Mouse (Mus musculus) 3134 (cell line): Measurements from ENCODE around the gene Zfp202.

Source experiments
- DNase-seq: peaks from one replicate; pipeline ENCODE4 v3.0.0-alpha.2; 2011; ENCODE audit warnings: low spot score; ENCODE audit not compliant: insufficient read length; ENCODE audit errors: extremely low read depth

Gene Zfp202

DNA sequence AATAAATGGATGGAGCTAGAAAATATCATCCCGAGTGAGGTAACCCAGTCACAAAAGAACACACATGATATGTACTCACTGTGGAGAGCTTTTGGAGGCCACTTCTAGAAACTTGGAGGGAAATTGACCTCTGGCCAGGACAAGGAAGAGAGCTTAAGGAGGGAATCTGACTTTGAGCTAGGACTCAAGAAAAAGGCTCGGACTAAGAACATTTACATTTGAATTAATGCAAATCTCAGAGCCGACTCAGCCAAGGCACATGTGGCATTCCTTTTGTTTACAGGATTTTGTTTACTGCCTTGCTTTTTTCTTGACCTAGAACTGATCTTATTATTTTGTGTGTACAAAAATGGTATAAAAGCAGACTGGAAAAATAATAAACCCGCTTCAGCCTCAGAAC is 47.6 kb downstream of the Zfp202 start:
- no peak for DNase-seq

DNA sequence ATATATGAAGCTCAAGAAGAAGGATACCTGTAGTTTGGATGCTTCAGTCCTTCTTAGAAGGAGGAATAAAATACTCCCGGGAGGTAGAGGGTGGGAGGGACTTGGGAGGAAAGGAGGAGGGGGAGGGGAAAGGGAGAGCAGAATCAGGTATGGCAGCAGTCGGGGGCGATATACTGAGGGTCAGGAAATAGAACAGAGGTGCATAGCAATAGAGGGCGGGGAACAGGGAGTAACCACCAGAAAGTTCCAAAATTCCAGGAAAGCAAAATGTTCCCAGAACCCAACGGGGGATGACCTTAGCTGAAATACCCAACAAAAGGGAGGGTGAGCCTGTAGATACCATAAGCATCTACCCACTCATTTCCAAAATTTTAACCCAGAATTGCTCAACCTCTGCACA is 48.2 kb downstream of the Zfp202 start:
- no peak for DNase-seq

DNA sequence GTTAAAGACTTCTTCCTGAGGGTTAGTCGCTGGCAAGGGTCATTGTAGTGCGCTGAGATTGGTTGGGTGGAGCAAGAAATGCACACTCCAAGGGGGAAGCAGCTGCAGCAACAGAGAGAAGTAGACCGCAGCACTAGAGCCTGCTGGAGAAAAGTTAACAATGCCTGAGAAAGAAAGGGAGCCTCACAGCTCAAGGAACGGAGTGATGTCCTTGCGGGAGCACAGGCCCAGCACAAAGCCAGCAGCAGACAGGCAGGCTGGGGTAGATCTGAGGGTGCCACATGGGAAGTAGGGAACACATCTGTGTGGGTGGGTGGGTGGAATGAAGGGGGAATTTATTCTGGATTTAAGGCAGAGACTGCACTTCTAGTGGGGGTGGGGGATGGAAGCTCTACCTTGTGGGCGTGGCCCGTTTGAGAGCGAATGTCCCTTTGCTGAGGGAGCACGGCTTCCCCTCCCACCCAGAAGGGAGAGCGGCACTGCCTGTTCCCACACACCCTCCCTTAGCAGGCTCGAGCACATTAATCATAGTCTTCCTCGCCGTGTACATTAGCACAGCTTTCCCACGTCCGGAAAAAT is 49.2 kb downstream of the Zfp202 start:
- DNase-seq: no peak

DNA sequence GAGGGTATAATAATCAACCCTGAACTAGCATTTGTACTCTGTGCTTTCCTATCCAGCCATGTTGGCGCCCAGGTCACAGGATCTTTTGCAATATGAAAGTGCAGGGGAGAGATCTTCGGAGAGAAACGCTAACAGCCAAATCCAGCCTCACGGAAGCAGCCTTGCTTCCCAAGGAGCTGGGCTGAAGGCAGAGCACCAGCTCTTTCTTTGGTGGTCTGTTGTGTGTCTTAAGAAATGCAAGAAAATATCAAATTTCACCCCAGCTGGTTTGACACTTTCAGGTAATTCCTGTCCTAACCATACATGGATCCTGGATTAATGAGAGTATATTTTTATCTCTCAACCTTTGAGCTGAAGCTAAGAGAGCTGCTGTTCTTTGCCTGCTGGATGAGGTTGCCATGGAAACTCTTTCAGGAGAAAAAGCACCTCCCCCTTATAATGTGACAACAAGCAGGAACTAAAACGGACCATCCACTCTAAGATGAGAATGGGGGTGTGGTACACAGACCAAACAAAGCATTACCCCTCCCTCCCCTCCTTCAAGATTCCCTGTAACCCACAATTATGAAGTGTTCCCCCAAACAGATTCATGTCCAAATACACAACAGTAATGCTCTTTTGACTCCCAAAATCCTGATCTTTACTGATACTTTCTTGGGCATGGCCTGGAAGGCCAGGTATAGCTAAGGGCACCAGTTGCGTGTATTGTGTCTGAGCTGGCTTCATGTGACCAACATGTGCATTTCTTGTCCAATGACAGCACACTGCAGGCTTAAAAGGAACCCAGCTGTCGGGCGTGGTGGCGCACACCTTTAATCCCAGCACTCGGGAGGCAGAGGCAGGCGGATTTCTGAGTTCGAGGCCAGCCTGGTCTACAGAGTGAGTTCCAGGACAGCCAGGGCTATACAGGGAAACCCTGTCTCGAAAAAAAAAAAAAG is 50.1 kb downstream of the Zfp202 start:
- DNase-seq: no peak

DNA sequence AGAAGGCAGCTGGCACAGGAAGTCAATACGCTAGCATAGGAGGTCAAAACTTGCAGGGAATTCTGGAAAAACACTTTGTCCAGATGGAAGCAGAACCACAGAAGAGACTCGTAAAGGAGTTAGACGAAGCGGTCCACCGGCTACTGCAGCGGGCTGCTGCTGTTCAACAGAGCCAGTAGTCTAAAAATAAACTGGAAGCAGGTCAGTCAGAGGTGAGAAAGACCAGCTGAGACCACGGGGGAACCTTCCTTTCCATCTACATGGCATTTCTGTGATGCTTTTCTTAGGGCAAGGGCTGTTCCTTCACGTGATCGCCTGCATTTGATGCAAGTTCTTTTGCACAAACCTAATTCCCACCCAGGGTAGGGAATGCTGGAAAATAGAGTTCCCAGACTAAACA is 53.4 kb downstream of the Zfp202 start:
- no peak for DNase-seq

DNA sequence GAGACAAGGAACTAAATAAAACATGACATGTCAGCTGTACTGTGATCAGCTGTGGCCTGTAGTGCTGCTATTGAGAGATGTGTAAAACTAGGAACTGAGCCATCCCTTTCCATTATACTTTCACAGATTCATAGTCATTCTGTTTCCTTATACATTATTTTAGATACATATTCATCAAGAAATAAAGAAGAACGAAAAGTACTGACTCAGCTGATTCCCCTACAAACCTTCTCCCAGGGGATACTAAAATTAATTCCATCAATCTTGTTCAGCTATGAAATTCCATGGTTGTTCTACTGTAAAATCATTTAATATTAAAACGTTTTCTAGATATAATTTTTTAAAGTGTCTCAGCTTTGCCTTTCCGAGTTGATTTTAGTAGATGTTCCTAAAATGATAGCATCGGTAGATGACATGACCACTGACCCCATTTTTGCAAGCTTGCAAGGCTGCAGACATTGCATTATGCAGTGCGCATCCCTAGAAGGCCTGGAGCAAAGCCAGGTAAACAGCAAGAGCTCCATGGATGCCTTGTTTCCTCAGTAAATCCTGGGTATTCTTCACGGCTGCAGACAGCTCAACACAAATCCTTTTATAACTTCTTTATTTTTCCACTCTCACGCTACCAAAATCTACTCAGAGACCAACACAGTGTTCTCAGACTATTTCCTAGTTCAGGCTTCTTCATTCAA is 54.0 kb downstream of the Zfp202 start:
- DNase-seq: no peak

- DNase-seq: no peak
Observed at GRCm38 (mm10) chr9:40246702-40247101, 54.6 kb downstream of the Zfp202 start.

GRCm38 (mm10) chr9:40249106-40249505 is 57.0 kb downstream of the Zfp202 start:
- DNase-seq: no peak

- DNase-seq: no peak
Observed at GRCm38 (mm10) chr9:40252459-40252858, 60.3 kb downstream of the Zfp202 start.
